Mouse (Mus musculus) embryo, embryonic 11 days (tissue): ENCODE data around the gene Kifc3.
A peak's percentile ranks its signal among the peaks of the same experiment; 100 is the strongest.

ENCODE experiments used
- DNase-seq: peaks from one replicate; pipeline ENCODE4 v3.0.0-alpha.2; 2015

Gene Kifc3

GRCm38 (mm10) chr8:95130966-95131537 lies 71.6 kb downstream of the Kifc3 start:
- DNase-seq = peak; percentile 19

- DNase-seq = no peak
Measured at GRCm38 (mm10) chr8:95128750-95129260, 73.8 kb downstream of the Kifc3 start.

- DNase-seq = no peak
Measured at GRCm38 (mm10) chr8:95127658-95128057, 75.0 kb downstream of the Kifc3 start.

- DNase-seq = no peak
Measured at GRCm38 (mm10) chr8:95126497-95126896, 76.1 kb downstream of the Kifc3 start.

- no peak for DNase-seq
Measured at GRCm38 (mm10) chr8:95123455-95123854, 79.2 kb downstream of the Kifc3 start.

GRCm38 (mm10) chr8:95113750-95114149 lies 88.9 kb downstream of the Kifc3 start:
- DNase-seq = peak; percentile 80

GRCm38 (mm10) chr8:95113108-95113507 lies 89.5 kb downstream of the Kifc3 start:
- no peak for DNase-seq

- no peak for DNase-seq
Measured at GRCm38 (mm10) chr8:95112594-95112993, 90.0 kb downstream of the Kifc3 start.

GRCm38 (mm10) chr8:95107306-95107705 lies 95.3 kb downstream of the Kifc3 start:
- DNase-seq = no peak

- DNase-seq = peak; percentile 9
Measured at GRCm38 (mm10) chr8:95101972-95102371, 100.6 kb downstream of the Kifc3 start.

GRCm38 (mm10) chr8:95099009-95099408 lies 103.6 kb downstream of the Kifc3 start:
- peak; percentile 76 for DNase-seq

GRCm38 (mm10) chr8:95093574-95093973 lies 109.0 kb downstream of the Kifc3 start:
- no peak for DNase-seq

GRCm38 (mm10) chr8:95085432-95086141 lies 117.0 kb downstream of the Kifc3 start:
- no peak for DNase-seq

- no peak for DNase-seq
Measured at GRCm38 (mm10) chr8:95084744-95085431, 117.7 kb downstream of the Kifc3 start.

GRCm38 (mm10) chr8:95084261-95084660 lies 118.4 kb downstream of the Kifc3 start:
- no peak for DNase-seq

GRCm38 (mm10) chr8:95081650-95082049 lies 121.0 kb downstream of the Kifc3 start:
- DNase-seq = peak; percentile 17

- DNase-seq = peak; percentile 99
Measured at GRCm38 (mm10) chr8:95080381-95081341, 122.0 kb downstream of the Kifc3 start, which contains the start of gene Katnb1. TSS of gene Katnb1 (plus strand) at chr8:95081186.

GRCm38 (mm10) chr8:95079305-95079704 lies 123.3 kb downstream of the Kifc3 start:
- no peak for DNase-seq

- no peak for DNase-seq
Measured at GRCm38 (mm10) chr8:95078055-95078454, 124.6 kb downstream of the Kifc3 start.

GRCm38 (mm10) chr8:95076151-95076550 lies 126.5 kb downstream of the Kifc3 start:
- no peak for DNase-seq

GRCm38 (mm10) chr8:95075504-95075903 lies 127.1 kb downstream of the Kifc3 start:
- DNase-seq = no peak

- DNase-seq = peak; percentile 78
Measured at GRCm38 (mm10) chr8:95067582-95067981, 135.0 kb downstream of the Kifc3 start.

- DNase-seq = no peak
Measured at GRCm38 (mm10) chr8:95064531-95064930, 138.1 kb downstream of the Kifc3 start.
